ENCODE assay signal across 13 mouse cellular contexts in the genomic region with DNA sequence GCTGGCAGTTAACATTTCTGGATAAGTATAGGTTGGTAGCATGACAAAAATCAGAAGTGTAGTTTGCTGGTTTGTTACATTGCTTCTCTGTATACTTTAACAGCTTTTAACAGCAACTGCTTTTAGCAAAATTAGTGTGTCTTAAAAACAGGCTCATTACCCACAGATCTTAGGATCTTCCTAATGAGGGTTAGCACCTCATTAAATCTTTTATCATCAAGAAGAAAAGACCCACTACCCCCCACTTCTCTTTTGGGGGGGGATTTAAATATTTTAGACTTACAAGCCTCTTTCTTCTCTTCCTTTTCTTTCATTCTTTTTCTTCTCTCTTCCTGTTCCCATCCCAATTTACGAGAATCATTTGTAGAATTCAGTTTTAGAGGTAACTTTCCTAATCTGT.
DNase-seq lines count a peak whose midpoint lies in the region; ATAC-seq and TF ChIP-seq lines count a peak whose summit lies in the region.
"Had no signal": no experiment of that assay in that cellular context is flagged by ENCODE, and none has a peak within 500 bp of the region (broad histone marks: within the 10 kb centered on the region; RNA-seq: fewer than 3 reads in every experiment).

No protein-coding gene starts in this region.

- peak overlapping the region; percentile 62; the same call in 1 of the 2 replicates for H3K27ac ChIP-seq in lung, embryonic 14.5 days (ENCODE audit: low read depth)
- peak overlapping the region; percentile 79 for H3K27ac ChIP-seq in forebrain, embryonic 12.5 days
- peak overlapping the region; percentile 86 for H3K27ac ChIP-seq in intestine, embryonic 15.5 days
- peak overlapping the region; percentile 92 for H3K27ac ChIP-seq in small intestine, adult 2 months (ENCODE audit: insufficient read depth, low read depth, low read length)

- no peaks in the 10 kb centered on the region for H3K9me3 ChIP-seq in lung, embryonic 14.5 days (ENCODE audit: low read depth, low read length)
- H3K9me3 ChIP-seq in forebrain, embryonic 12.5 days = no peaks in the 10 kb centered on the region
- H3K9me3 ChIP-seq in intestine, embryonic 15.5 days = no peaks in the 10 kb centered on the region
- H3K9me3 ChIP-seq: megakaryocyte, embryonic 14.5 days had no signal

- TF ChIP-seq CTCF in lung, embryonic 14.5 days (IDR thresholded peaks at IDR 0.05; ENCODE audit: low read depth) = no peak
- no peak for TF ChIP-seq CTCF in small intestine, adult 2 months (IDR thresholded peaks at IDR 0.05; ENCODE audit: extremely low read depth, insufficient read length, insufficient replicate concordance, low read depth, low read length)

- no peak for DNase-seq in lung, embryonic 14.5 days
- no peak for DNase-seq in lung, postnatal 25 days (ENCODE audit: low spot score)
- no peak for DNase-seq in gastrocnemius, postnatal 4 days (ENCODE audit: low spot score in 2 of 2)
- no peak for DNase-seq in embryo, embryonic 11 days
- no peak for DNase-seq in left cerebral cortex, adult 8-10 months (ENCODE audit: low spot score in 2 of 2)
- DNase-seq: cerebellum, adult 11-12 months; kidney, postnatal 10 days; thymus, postnatal 4 days had no signal

- TF ChIP-seq POLR2A in small intestine, adult 2 months (IDR thresholded peaks at IDR 0.05; ENCODE audit: low read depth, low read length) = no peak

- no peak for ATAC-seq in lung, embryonic 14.5 days (ENCODE audit: insufficient read depth)
- ATAC-seq in forebrain, embryonic 12.5 days (ENCODE audit: low FRiP score) = peak; percentile 31; the same call in 1 of the 2 replicates
- no peak for ATAC-seq in intestine, embryonic 15.5 days
- ATAC-seq: activated CD4-positive, CD25-positive, alpha-beta regulatory T cell, adult 4 months had no signal

- H3K4me2 ChIP-seq in lung, embryonic 14.5 days = no peak overlapping the region
- H3K4me2 ChIP-seq in forebrain, embryonic 12.5 days = no peak overlapping the region
- no peak overlapping the region for H3K4me2 ChIP-seq in intestine, embryonic 15.5 days (replicated peaks)

- H3K36me3 ChIP-seq in lung, embryonic 14.5 days (ENCODE audit: insufficient read depth) = no peaks in the 10 kb centered on the region
- H3K36me3 ChIP-seq in forebrain, embryonic 12.5 days (replicated peaks) = no peaks in the 10 kb centered on the region
- no peaks in the 10 kb centered on the region for H3K36me3 ChIP-seq in intestine, embryonic 15.5 days
- H3K36me3 ChIP-seq in small intestine, adult 2 months (ENCODE audit: control insufficient read depth, insufficient read depth, low read length) = no peaks in the 10 kb centered on the region

- no peak overlapping the region for H3K4me3 ChIP-seq in lung, embryonic 14.5 days (ENCODE audit: low read depth, low read length)
- H3K4me3 ChIP-seq in forebrain, embryonic 12.5 days (replicated peaks) = no peak overlapping the region
- H3K4me3 ChIP-seq in intestine, embryonic 15.5 days (replicated peaks) = no peak overlapping the region
- no peak overlapping the region for H3K4me3 ChIP-seq in small intestine, adult 2 months (ENCODE audit: low read depth, low read length)
- H3K4me3 ChIP-seq: megakaryocyte, embryonic 14.5 days had no signal

- no peak overlapping the region for H3K9ac ChIP-seq in lung, embryonic 14.5 days
- no peak overlapping the region for H3K9ac ChIP-seq in forebrain, embryonic 12.5 days
- H3K9ac ChIP-seq in intestine, embryonic 15.5 days = no peak overlapping the region

- no peaks in the 10 kb centered on the region for H3K27me3 ChIP-seq in lung, embryonic 14.5 days (ENCODE audit: insufficient read depth, low read length)
- H3K27me3 ChIP-seq in forebrain, embryonic 12.5 days = no peaks in the 10 kb centered on the region
- no peaks in the 10 kb centered on the region for H3K27me3 ChIP-seq in intestine, embryonic 15.5 days (replicated peaks)
- no peaks in the 10 kb centered on the region for H3K27me3 ChIP-seq in small intestine, adult 2 months (ENCODE audit: control insufficient read depth, insufficient read depth, low read length)
- H3K27me3 ChIP-seq: megakaryocyte, embryonic 14.5 days had no signal

- 84% methylated on average over 1 of the region's 1 CpGs for WGBS in lung, embryonic 14.5 days
- whole genome bisulfite sequencing in forebrain, embryonic 12.5 days = 12% methylated on average over 1 of the region's 1 CpGs
- WGBS in intestine, embryonic 15.5 days = 94% methylated on average over 1 of the region's 1 CpGs
- 89% methylated on average over 1 of the region's 1 CpGs for WGBS in small intestine, adult 2 months

- peaks cover 25% of the 10 kb centered on the region for H3K4me1 ChIP-seq in lung, embryonic 14.5 days (ENCODE audit: insufficient read depth)
- H3K4me1 ChIP-seq in forebrain, embryonic 12.5 days = peaks cover 41% of the 10 kb centered on the region
- peaks cover 20% of the 10 kb centered on the region for H3K4me1 ChIP-seq in intestine, embryonic 15.5 days (replicated peaks)
- peaks cover 26% of the 10 kb centered on the region; the same call in 1 of the 2 replicates for H3K4me1 ChIP-seq in small intestine, adult 2 months (ENCODE audit: control insufficient read depth, insufficient read depth, insufficient read length, low read length)
